Mouse (Mus musculus): ENCODE measurements around the gene Arl14.

DNA sequence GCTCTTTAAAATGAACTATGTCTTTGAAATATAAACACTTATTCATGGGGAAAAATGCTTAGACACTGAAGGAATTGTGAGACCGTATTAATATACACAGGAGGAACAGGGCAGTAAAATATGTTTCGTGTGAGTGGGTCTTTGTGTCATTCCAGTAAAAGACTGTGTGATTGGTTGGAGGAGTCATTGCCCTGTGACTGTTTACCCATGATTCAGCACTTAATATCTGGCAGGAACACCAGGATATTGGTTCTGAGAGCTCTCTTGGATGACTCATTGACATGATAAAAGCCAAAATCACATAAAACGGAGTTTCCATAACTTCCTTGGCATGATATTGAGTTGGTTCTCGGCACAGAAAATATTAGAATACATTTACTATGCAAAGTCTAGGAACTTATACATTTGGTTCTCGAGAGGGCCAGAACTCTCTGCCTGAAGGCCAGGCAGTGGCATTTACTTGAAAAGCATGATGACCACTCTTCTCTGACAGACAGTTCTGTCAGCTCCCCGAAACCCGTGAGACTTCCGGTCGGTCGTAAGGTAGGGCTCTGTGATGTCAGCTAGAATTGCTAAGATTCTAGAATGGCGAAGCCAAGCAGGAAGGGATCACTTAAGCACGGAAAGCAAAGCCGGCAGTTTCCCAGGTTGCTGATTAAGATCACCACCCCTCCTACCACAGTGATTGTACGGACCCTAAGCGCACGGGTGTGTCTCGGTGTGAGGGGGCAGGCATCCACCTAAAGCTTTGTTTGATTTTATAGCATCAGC, 31.1 kb downstream of the Arl14 start:
- TF ChIP-seq CTCF (IDR thresholded peaks at IDR 0.05; ENCODE audit: extremely low read depth, insufficient read length, insufficient replicate concordance, low read depth, low read length): no peak
- no peak for TF ChIP-seq POLR2A (IDR thresholded peaks at IDR 0.05; ENCODE audit: low read depth, low read length)

Measured in small intestine, adult 2 months (tissue).